Mouse (Mus musculus) neural tube, embryonic 12.5 days (tissue): Measurements from ENCODE around the gene Irf4. TPM values are rescaled to one million over a fixed set of nuclear protein-coding genes. Genes with fewer than 3 reads are reported as not detected.

Source experiments
- ATAC-seq: fragments of 200-750 bp; cut with Nextera tagmentation; 2 replicates; pipeline ENCODE4 v1.8.0; 2017; ENCODE audit warnings: low read depth, mild to moderate bottlenecking, moderate TSS enrichment, moderate library complexity; ENCODE audit not compliant: low FRiP score
- H3K27ac ChIP-seq: fragments of 300-500 bp; sonication (generic); 2 replicates; pipeline ENCODE4 v1.5.1; 2016
- H3K27me3 ChIP-seq: fragments of 300-500 bp; sonication (generic); replicated peaks from 2 replicates; pipeline ENCODE4 v1.6.1; 2016; ENCODE audit warnings: mild to moderate bottlenecking
- H3K36me3 ChIP-seq: fragments of 300-500 bp; sonication (generic); 2 replicates; pipeline ENCODE4 v1.6.1; 2016; ENCODE audit warnings: mild to moderate bottlenecking
- H3K4me1 ChIP-seq: fragments of 300-500 bp; sonication (generic); 2 replicates; pipeline ENCODE4 v1.6.1; 2016
- H3K4me2 ChIP-seq: fragments of 300-500 bp; sonication (generic); replicated peaks from 2 replicates; pipeline ENCODE4 v1.6.1; 2016; ENCODE audit warnings: mild to moderate bottlenecking
- H3K4me3 ChIP-seq: fragments of 300-500 bp; sonication (generic); 2 replicates; pipeline ENCODE4 v1.5.1; 2016
- H3K9ac ChIP-seq: fragments of 300-500 bp; sonication (generic); 2 replicates; pipeline ENCODE4 v1.6.1; 2016; ENCODE audit warnings: mild to moderate bottlenecking
- H3K9me3 ChIP-seq: fragments of 300-500 bp; sonication (generic); 2 replicates; pipeline ENCODE4 v1.6.1; 2016; ENCODE audit warnings: mild to moderate bottlenecking
- WGBS: fragments of 180-500 bp; shearing (Covaris S2); methylation state at CpG from one replicate; pipeline ENCODE4 v1.1.7; 2016; 5-methylcytosine and 5-hydroxymethylcytosine counted together
- polyA plus RNA-seq: library from polyadenylated mRNA; unstranded; fragments of >200 nt; fragmentation: Nextera tagmentation; extraction: Ambion mirVana; gene quantifications from 2 replicates; pipeline ENCODE4 v1.2.1, GENCODE M21; 2016

Gene Irf4
- polyA plus RNA-seq, 1 experiment from 2014 or later: 0.05 TPM

- ATAC-seq: no peak
- Histone ChIP-seq H3K4me3 (no peak overlapping the region), H3K9me3 (no peaks in the 10 kb centered on the region), H3K4me2 (no peak overlapping the region), H3K36me3 (no peaks in the 10 kb centered on the region), H3K9ac (no peak overlapping the region), H3K27ac (no peak overlapping the region), H3K27me3 (no peaks in the 10 kb centered on the region), H3K4me1 (no peaks in the 10 kb centered on the region)
- 86% methylated on average over 11 of the region's 11 CpGs for WGBS
Measured at GRCm38 (mm10) chr13:30777678-30778179, 28.7 kb downstream of the Irf4 start.

- Histone ChIP-seq H3K27me3 (no peaks in the 10 kb centered on the region), H3K27ac (no peak overlapping the region), H3K9me3 (no peaks in the 10 kb centered on the region), H3K4me1 (no peaks in the 10 kb centered on the region), H3K9ac (no peak overlapping the region), H3K4me3 (no peak overlapping the region), H3K36me3 (no peaks in the 10 kb centered on the region), H3K4me2 (no peak overlapping the region)
- ATAC-seq: no peak
- 80% methylated on average over 2 of the region's 2 CpGs for WGBS
Measured at GRCm38 (mm10) chr13:30781905-30782304, 32.9 kb downstream of the Irf4 start.

GRCm38 (mm10) chr13:30782419-30782818 lies 33.4 kb downstream of the Irf4 start:
- Histone ChIP-seq H3K27ac (no peak overlapping the region), H3K9ac (no peak overlapping the region), H3K9me3 (no peaks in the 10 kb centered on the region), H3K27me3 (no peaks in the 10 kb centered on the region), H3K4me2 (no peak overlapping the region), H3K36me3 (no peaks in the 10 kb centered on the region), H3K4me3 (no peak overlapping the region), H3K4me1 (no peaks in the 10 kb centered on the region)
- WGBS: 62% methylated on average over 8 of the region's 8 CpGs
- no peak for ATAC-seq

GRCm38 (mm10) chr13:30785423-30786040 lies 36.5 kb downstream of the Irf4 start:
- 90% methylated on average over 4 of the region's 4 CpGs for WGBS
- Histone ChIP-seq H3K4me1 (no peaks in the 10 kb centered on the region), H3K4me3 (no peak overlapping the region), H3K9ac (no peak overlapping the region), H3K4me2 (no peak overlapping the region), H3K27me3 (no peaks in the 10 kb centered on the region), H3K27ac (no peak overlapping the region), H3K36me3 (no peaks in the 10 kb centered on the region), H3K9me3 (no peaks in the 10 kb centered on the region)
- no peak for ATAC-seq

- Histone ChIP-seq H3K4me2 (no peak overlapping the region), H3K4me3 (no peak overlapping the region), H3K9me3 (no peaks in the 10 kb centered on the region), H3K36me3 (no peaks in the 10 kb centered on the region), H3K27me3 (no peaks in the 10 kb centered on the region), H3K27ac (no peak overlapping the region), H3K9ac (no peak overlapping the region), H3K4me1 (no peaks in the 10 kb centered on the region)
- 80% methylated on average over 5 of the region's 5 CpGs for WGBS
- ATAC-seq: no peak
Measured at GRCm38 (mm10) chr13:30786235-30787035, 37.4 kb downstream of the Irf4 start.

GRCm38 (mm10) chr13:30787036-30787320 lies 38.0 kb downstream of the Irf4 start:
- WGBS: 53% methylated on average over 2 of the region's 2 CpGs
- Histone ChIP-seq H3K9me3 (no peaks in the 10 kb centered on the region), H3K4me2 (no peak overlapping the region), H3K27ac (no peak overlapping the region), H3K9ac (no peak overlapping the region), H3K4me1 (no peaks in the 10 kb centered on the region), H3K27me3 (no peaks in the 10 kb centered on the region), H3K4me3 (no peak overlapping the region), H3K36me3 (no peaks in the 10 kb centered on the region)
- ATAC-seq: no peak

GRCm38 (mm10) chr13:30787556-30787955 lies 38.5 kb downstream of the Irf4 start:
- Histone ChIP-seq H3K9me3 (no peaks in the 10 kb centered on the region), H3K36me3 (no peaks in the 10 kb centered on the region), H3K27ac (no peak overlapping the region), H3K4me3 (no peak overlapping the region), H3K27me3 (no peaks in the 10 kb centered on the region), H3K4me1 (no peaks in the 10 kb centered on the region), H3K9ac (no peak overlapping the region), H3K4me2 (no peak overlapping the region)
- WGBS: 81% methylated on average over 2 of the region's 2 CpGs
- no peak for ATAC-seq

- no peak overlapping the region for H3K4me2 ChIP-seq
- H3K9me3 ChIP-seq: no peaks in the 10 kb centered on the region
- H3K4me3 ChIP-seq: no peak overlapping the region
- no peak for ATAC-seq
- H3K4me1 ChIP-seq: no peaks in the 10 kb centered on the region
- no peak overlapping the region for H3K9ac ChIP-seq
- no peaks in the 10 kb centered on the region for H3K27me3 ChIP-seq
- no peaks in the 10 kb centered on the region for H3K36me3 ChIP-seq
- H3K27ac ChIP-seq: no peak overlapping the region
- 83% methylated on average over 4 of the region's 4 CpGs for WGBS
Measured at GRCm38 (mm10) chr13:30787960-30788359, 38.9 kb downstream of the Irf4 start.

GRCm38 (mm10) chr13:30788421-30788820 lies 39.4 kb downstream of the Irf4 start:
- Histone ChIP-seq H3K36me3 (no peaks in the 10 kb centered on the region), H3K27ac (no peak overlapping the region), H3K27me3 (no peaks in the 10 kb centered on the region), H3K4me2 (no peak overlapping the region), H3K4me1 (no peaks in the 10 kb centered on the region), H3K9me3 (no peaks in the 10 kb centered on the region), H3K4me3 (no peak overlapping the region), H3K9ac (no peak overlapping the region)
- 77% methylated on average over 3 of the region's 3 CpGs for WGBS
- ATAC-seq: no peak

GRCm38 (mm10) chr13:30790016-30790415 lies 41.0 kb downstream of the Irf4 start:
- Histone ChIP-seq H3K36me3 (no peaks in the 10 kb centered on the region), H3K4me1 (no peaks in the 10 kb centered on the region), H3K4me3 (no peak overlapping the region), H3K27ac (no peak overlapping the region), H3K9me3 (no peaks in the 10 kb centered on the region), H3K9ac (no peak overlapping the region), H3K4me2 (no peak overlapping the region), H3K27me3 (no peaks in the 10 kb centered on the region)
- WGBS: 75% methylated on average over 5 of the region's 5 CpGs
- no peak for ATAC-seq

- Histone ChIP-seq H3K27ac (no peak overlapping the region), H3K27me3 (no peaks in the 10 kb centered on the region), H3K9ac (no peak overlapping the region), H3K4me2 (no peak overlapping the region), H3K4me3 (no peak overlapping the region), H3K4me1 (no peaks in the 10 kb centered on the region), H3K36me3 (no peaks in the 10 kb centered on the region), H3K9me3 (no peaks in the 10 kb centered on the region)
- no peak for ATAC-seq
- WGBS: 86% methylated on average over 9 of the region's 9 CpGs
Measured at GRCm38 (mm10) chr13:30792308-30792707, 43.3 kb downstream of the Irf4 start.

- 93% methylated on average over 3 of the region's 3 CpGs for WGBS
Measured at GRCm38 (mm10) chr13:30792741-30793140, 43.7 kb downstream of the Irf4 start.

GRCm38 (mm10) chr13:30793196-30793595 lies 44.2 kb downstream of the Irf4 start:
- H3K9me3 ChIP-seq: no peaks in the 10 kb centered on the region
- H3K4me3 ChIP-seq: no peak overlapping the region
- no peak overlapping the region for H3K9ac ChIP-seq
- 89% methylated on average over 4 of the region's 4 CpGs for WGBS
- no peaks in the 10 kb centered on the region for H3K4me1 ChIP-seq
- H3K4me2 ChIP-seq: no peak overlapping the region
- no peaks in the 10 kb centered on the region for H3K36me3 ChIP-seq
- H3K27ac ChIP-seq: no peak overlapping the region
- H3K27me3 ChIP-seq: no peaks in the 10 kb centered on the region
- no peak for ATAC-seq

More at GRCm38 (mm10) chr13:30792741-30793140, 43.7 kb downstream of the Irf4 start:
- Histone ChIP-seq H3K4me1 (no peaks in the 10 kb centered on the region), H3K4me2 (no peak overlapping the region), H3K27ac (no peak overlapping the region), H3K36me3 (no peaks in the 10 kb centered on the region), H3K9ac (no peak overlapping the region), H3K27me3 (no peaks in the 10 kb centered on the region), H3K4me3 (no peak overlapping the region), H3K9me3 (no peaks in the 10 kb centered on the region)
- no peak for ATAC-seq
